Comparison of ENCODE assay signal across 20 mouse cellular contexts in the genomic region with DNA sequence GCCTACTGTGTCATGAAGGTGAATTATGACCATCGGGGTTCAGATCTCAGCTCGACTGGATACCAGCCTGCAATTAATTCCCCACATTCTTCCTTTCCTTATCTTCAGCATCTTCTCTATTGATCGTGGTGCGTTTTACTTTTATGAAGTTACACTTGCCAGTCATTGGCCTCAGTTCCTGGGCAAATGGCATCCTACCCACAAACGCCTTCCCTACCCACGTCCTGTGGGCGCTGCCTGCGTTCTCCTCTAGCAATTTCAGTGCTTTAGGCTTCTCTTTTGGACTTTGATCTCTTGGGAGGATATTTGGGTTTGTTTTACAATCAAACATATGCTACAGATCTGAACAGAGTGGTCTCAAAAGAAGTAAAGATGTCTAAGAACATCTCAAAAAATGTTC.
"Had no signal": no experiment of that assay in that cellular context is flagged by ENCODE, and none has a peak within 500 bp of the region (broad histone marks: within the 10 kb centered on the region; RNA-seq: fewer than 3 reads in every experiment).

No protein-coding gene starts in this region.

- H3K4me3 ChIP-seq: layer of hippocampus, adult 2 months; limb, embryonic 10.5 days; limb, embryonic 13.5 days; liver, embryonic 13.5 days; midbrain, embryonic 13.5 days; neural tube, embryonic 12.5 days; neural tube, embryonic 15.5 days had no signal

- H3K36me3 ChIP-seq: liver, embryonic 13.5 days; midbrain, embryonic 13.5 days; neural tube, embryonic 12.5 days; neural tube, embryonic 15.5 days had no signal

- H3K27ac ChIP-seq: kidney, postnatal 0 days; layer of hippocampus, adult 2 months; limb, embryonic 10.5 days; limb, embryonic 13.5 days; liver, embryonic 13.5 days; macrophage; midbrain, embryonic 13.5 days; neural tube, embryonic 12.5 days; neural tube, embryonic 15.5 days; stomach, postnatal 0 days had no signal

- DNase-seq: kidney, adult 2 months; kidney, postnatal 25 days; layer of hippocampus, adult 9-11 months; liver; liver, embryonic 13.5 days; lung, adult 2 months; lung, postnatal 14 days; right cerebral cortex, adult 18-20 months; right cerebral cortex, postnatal 14 days; right cerebral cortex, postnatal 4 days; thymus, postnatal 4 days had no signal

- H3K4me1 ChIP-seq: limb, embryonic 13.5 days; liver, embryonic 13.5 days had no signal

- ATAC-seq: midbrain, embryonic 13.5 days had no signal

- H3K27me3 ChIP-seq: limb, embryonic 13.5 days; liver, embryonic 13.5 days; midbrain, embryonic 13.5 days; neural tube, embryonic 12.5 days; neural tube, embryonic 15.5 days had no signal

- H3K9ac ChIP-seq: limb, embryonic 13.5 days; liver, embryonic 13.5 days; midbrain, embryonic 13.5 days; neural tube, embryonic 12.5 days; neural tube, embryonic 15.5 days had no signal
